Mouse (Mus musculus) megakaryocyte, embryonic 14.5 days (primary cell): ENCODE measurements around the gene Man1c1.

Source experiments
- FLI1 ChIP-seq: IDR thresholded peaks from 2 replicates; pipeline ENCODE4 v1.6.1; 2012; ENCODE audit warnings: low read length, inconsistent platforms, mixed read lengths
- GATA1 ChIP-seq: IDR thresholded peaks from 3 replicates; pipeline ENCODE4 v1.6.1; 2012; ENCODE audit warnings: mixed read lengths, low read length, inconsistent platforms, borderline replicate concordance

GRCm38 (mm10) chr4:134675800-134676199 is 28.3 kb downstream of the Man1c1 start:
- no peak for TF ChIP-seq GATA1
- TF ChIP-seq FLI1, result no peak
